Mouse (Mus musculus) hindbrain, embryonic 16.5 days (tissue): ENCODE results near the gene Gm21820. TPM values are rescaled to one million over a fixed set of nuclear protein-coding genes. Genes with fewer than 3 reads are reported as not detected.
"Not testable (repeated sequence)": the region's sequence is repeated elsewhere in the genome, so short reads cannot be mapped to it uniquely, and the experiment has no call there.

Experiments used
- ATAC-seq: fragments of 200-750 bp; cut with Nextera tagmentation; 2 replicates; pipeline ENCODE4 v1.8.0; 2017; ENCODE audit warnings: moderate TSS enrichment, moderate library complexity
- H3K27ac ChIP-seq: fragments of 300-500 bp; sonication (generic); 2 replicates; pipeline ENCODE4 v1.5.1; 2014; ENCODE audit warnings: low read depth, mild to moderate bottlenecking, control low read depth, low read length, moderate library complexity
- H3K27me3 ChIP-seq: fragments of 300-500 bp; sonication (generic); replicated peaks from 2 replicates; pipeline ENCODE4 v1.6.1; 2014; ENCODE audit warnings: low read length; ENCODE audit not compliant: control insufficient read depth, insufficient read depth
- H3K36me3 ChIP-seq: fragments of 300-500 bp; sonication (generic); 2 replicates; pipeline ENCODE4 v1.6.1; 2014; ENCODE audit warnings: mild to moderate bottlenecking, low read length, moderate library complexity, mixed read lengths; ENCODE audit not compliant: control insufficient read depth, insufficient read depth
- H3K4me1 ChIP-seq: fragments of 300-500 bp; sonication (generic); 2 replicates; pipeline ENCODE4 v1.6.1; 2014; ENCODE audit warnings: low read depth, low read length; ENCODE audit not compliant: control insufficient read depth, insufficient read depth
- H3K4me2 ChIP-seq: fragments of 300-500 bp; sonication (generic); 2 replicates; pipeline ENCODE4 v1.6.1; 2014; ENCODE audit warnings: mild to moderate bottlenecking, low read length, control low read depth, moderate library complexity
- H3K4me3 ChIP-seq: fragments of 300-500 bp; sonication (generic); 2 replicates; pipeline ENCODE4 v1.5.1; 2014; ENCODE audit warnings: mild to moderate bottlenecking, low read length, control low read depth, moderate library complexity
- H3K9ac ChIP-seq: fragments of 300-500 bp; sonication (generic); 2 replicates; pipeline ENCODE4 v1.6.1; 2014; ENCODE audit warnings: low read depth, mild to moderate bottlenecking, control low read depth, low read length, moderate library complexity
- H3K9me3 ChIP-seq: fragments of 300-500 bp; sonication (generic); 2 replicates; pipeline ENCODE4 v1.6.1; 2014; ENCODE audit warnings: mild to moderate bottlenecking, low read length, moderate library complexity; ENCODE audit not compliant: control insufficient read depth
- WGBS: fragments of 180-500 bp; shearing (Covaris S2); extraction: QIAGEN DNeasy Blood & Tissue Kit; methylation state at CpG from one replicate; pipeline ENCODE4 v1.1.7; 2014; 5-methylcytosine and 5-hydroxymethylcytosine counted together
- polyA plus RNA-seq: library from polyadenylated mRNA; unstranded; fragments of >200 nt; fragmentation: Nextera tagmentation; extraction: Ambion mirVana; gene quantifications from 2 replicates; pipeline ENCODE4 v1.2.1, GENCODE M21; 2015

Gm21820 gene
- not detected in 2 replicates for polyA plus RNA-seq

- 70% methylated on average over 1 of the region's 1 CpGs for WGBS
- ATAC-seq, H3K27me3 ChIP-seq: not testable (repeated sequence)
Measured at GRCm38 (mm10) chrY:5249341-5249740, at the start of gene Gm21820. Gene Gm21820 (minus strand): TSS chrY:5249441.

More at GRCm38 (mm10) chrY:5249341-5249740, at the start of gene Gm21820:
- not testable (repeated sequence) for H3K9me3 ChIP-seq, H3K36me3 ChIP-seq, H3K4me2 ChIP-seq, H3K4me1 ChIP-seq, H3K9ac ChIP-seq, H3K4me3 ChIP-seq, H3K27ac ChIP-seq

Other genes with a start within 250 kb of the Gm21820 start
- not detected in 2 replicates for gene Gm20918, start 205.5 kb downstream of the Gm21820 start, polyA plus RNA-seq